Mouse (Mus musculus): ENCODE data around the gene Kcnj9. TPM values are rescaled to one million over a fixed set of nuclear protein-coding genes. Genes with fewer than 3 reads are reported as not detected.

The Kcnj9 gene
- polyA plus RNA-seq, 1 experiment: 1.5 TPM

DNA sequence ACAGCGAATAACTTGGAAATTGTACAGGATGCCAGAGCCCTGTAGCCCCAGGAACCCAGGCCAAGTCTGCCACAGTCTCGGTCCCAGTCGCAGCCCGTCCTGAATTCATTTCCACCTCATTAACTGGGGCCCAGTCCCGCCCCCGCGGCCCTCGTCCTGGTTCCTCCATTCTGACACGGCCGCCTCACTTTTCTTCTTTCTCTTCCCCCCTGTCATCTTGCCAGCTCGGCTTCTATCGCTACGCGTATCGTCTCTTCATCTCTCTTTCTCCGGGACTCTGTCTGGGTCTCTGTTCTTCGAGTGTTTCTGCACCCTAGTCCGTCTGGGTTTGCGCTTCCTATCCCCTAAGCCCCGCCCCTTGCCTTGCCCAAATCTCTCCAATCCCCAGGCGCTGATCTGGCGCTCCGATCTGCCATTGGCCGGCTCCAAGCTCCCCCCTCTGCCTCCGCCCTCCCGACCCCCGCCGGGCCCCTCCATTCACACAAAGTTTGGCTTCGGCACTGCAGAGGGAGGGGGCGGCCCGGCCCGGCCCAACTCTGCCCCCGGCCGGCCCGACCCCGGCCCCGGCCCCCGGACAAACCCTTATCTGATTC is 11.7 kb upstream of the Kcnj9 start, which contains the start of gene Kcnj10:
Gene Kcnj10, plus strand, starts transcription at position 482 of the 593 bp plus-strand sequence.
- peaks cover 3% of the 10 kb centered on the region for H3K4me1 ChIP-seq (replicated peaks; ENCODE audit: control insufficient read depth, insufficient read depth, low read length)
- TF ChIP-seq POLR2A (IDR thresholded peaks at IDR 0.05; ENCODE audit: control insufficient read depth, extremely low read depth, insufficient read depth, low read length, poor library complexity) (no peak), CTCF (IDR thresholded peaks at IDR 0.05; ENCODE audit: borderline replicate concordance, control insufficient read depth, extremely low read depth, insufficient read depth, low read length, poor library complexity) (no peak)
- DNase-seq: peak; percentile 81
- no peaks in the 10 kb centered on the region for H3K36me3 ChIP-seq (ENCODE audit: control insufficient read depth, insufficient read depth, low read length)
- WGBS: 3% methylated on average over 38 of the region's 38 CpGs
- no peak within 1 kb of the TSS for H3K27ac ChIP-seq (ENCODE audit: control insufficient read depth, insufficient read depth, low read length)
- peak within 1 kb of the TSS; percentile 7 for H3K4me3 ChIP-seq (ENCODE audit: control insufficient read depth, insufficient read depth, low read length)
- peaks cover 7% of the 10 kb centered on the region; the same call in 1 of the 2 replicates for H3K27me3 ChIP-seq (ENCODE audit: control insufficient read depth, insufficient read depth, low read length)

DNA sequence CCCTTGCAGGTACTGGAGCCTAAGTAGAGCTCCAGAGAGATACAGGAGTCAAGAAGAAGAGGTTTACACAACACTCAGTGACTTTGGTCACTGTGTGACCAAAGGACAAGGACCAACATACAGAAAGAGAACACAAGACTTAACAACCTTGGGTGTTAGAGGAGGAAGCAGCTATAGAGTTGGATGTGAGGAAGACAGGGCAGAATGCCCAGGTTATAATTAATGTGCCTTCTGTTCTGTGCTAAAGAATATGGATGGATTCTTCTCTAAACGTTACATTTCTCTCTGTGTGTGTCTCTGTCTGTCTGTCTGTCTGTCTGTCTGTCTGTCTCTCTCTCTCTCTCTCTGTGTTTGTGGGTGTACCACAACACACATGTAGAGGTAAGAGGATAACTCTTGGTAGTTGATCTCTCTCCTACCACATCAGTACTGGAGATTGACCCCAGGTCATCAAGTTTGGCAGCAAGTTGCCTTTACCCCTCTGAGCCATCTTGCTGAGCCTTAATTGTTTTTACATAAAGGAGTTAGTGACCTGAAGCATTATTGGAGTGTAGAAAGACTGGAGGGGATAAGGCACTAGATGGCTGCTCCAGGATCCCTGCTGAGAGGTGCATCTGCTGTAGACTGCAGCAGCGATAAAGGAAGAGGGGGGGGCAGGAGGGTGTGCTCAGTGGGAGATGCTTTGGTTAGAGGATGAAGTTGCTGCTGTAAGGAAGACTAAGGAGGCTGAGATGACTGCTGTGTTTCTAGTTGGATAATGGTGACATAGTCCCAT is 8.5 kb upstream of the Kcnj9 start:
- TF ChIP-seq POLR2A (IDR thresholded peaks at IDR 0.05; ENCODE audit: control insufficient read depth, extremely low read depth, insufficient read depth, low read length, poor library complexity): no peak
- DNase-seq: no peak
- no peak overlapping the region for H3K27ac ChIP-seq (ENCODE audit: control insufficient read depth, insufficient read depth, low read length)
- 69% methylated on average over 2 of the region's 2 CpGs for WGBS
- H3K4me1 ChIP-seq (replicated peaks; ENCODE audit: control insufficient read depth, insufficient read depth, low read length): peaks cover 3% of the 10 kb centered on the region
- H3K36me3 ChIP-seq (ENCODE audit: control insufficient read depth, insufficient read depth, low read length): no peaks in the 10 kb centered on the region
- peaks cover 7% of the 10 kb centered on the region; the same call in 1 of the 2 replicates for H3K27me3 ChIP-seq (ENCODE audit: control insufficient read depth, insufficient read depth, low read length)
- no peak overlapping the region for H3K4me3 ChIP-seq (ENCODE audit: control insufficient read depth, insufficient read depth, low read length)

DNA sequence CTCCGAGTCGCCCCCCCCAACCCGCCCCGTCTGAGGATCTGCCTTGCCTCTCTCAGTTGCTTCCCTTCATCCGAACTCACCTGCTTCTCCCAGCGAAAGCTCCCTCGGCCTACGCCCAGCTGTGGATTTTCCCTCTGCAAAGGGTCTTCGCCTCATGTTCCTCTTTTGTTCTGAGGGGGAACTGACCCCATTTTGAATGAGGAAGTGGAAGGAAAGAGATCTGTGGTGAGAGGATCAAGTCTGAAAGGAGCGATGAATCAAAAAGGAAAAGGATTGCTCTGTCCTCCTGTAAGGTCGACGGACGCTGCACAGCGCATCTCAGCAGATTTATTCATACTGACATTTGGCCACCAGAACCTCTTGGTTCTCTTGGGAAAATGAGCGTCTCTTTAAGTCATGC is 6.7 kb upstream of the Kcnj9 start:
- no peak overlapping the region for H3K4me3 ChIP-seq (ENCODE audit: control insufficient read depth, insufficient read depth, low read length)
- peaks cover 3% of the 10 kb centered on the region for H3K4me1 ChIP-seq (replicated peaks; ENCODE audit: control insufficient read depth, insufficient read depth, low read length)
- no peak overlapping the region for H3K27ac ChIP-seq (ENCODE audit: control insufficient read depth, insufficient read depth, low read length)
- H3K36me3 ChIP-seq (ENCODE audit: control insufficient read depth, insufficient read depth, low read length): no peaks in the 10 kb centered on the region
- TF ChIP-seq CTCF (IDR thresholded peaks at IDR 0.05; ENCODE audit: borderline replicate concordance, control insufficient read depth, extremely low read depth, insufficient read depth, low read length, poor library complexity): no peak
- TF ChIP-seq POLR2A (IDR thresholded peaks at IDR 0.05; ENCODE audit: control insufficient read depth, extremely low read depth, insufficient read depth, low read length, poor library complexity): no peak
- DNase-seq: no peak
- H3K27me3 ChIP-seq (ENCODE audit: control insufficient read depth, insufficient read depth, low read length): no peaks in the 10 kb centered on the region; the same call in 1 of the 2 replicates
- WGBS: 32% methylated on average over 15 of the region's 15 CpGs

DNA sequence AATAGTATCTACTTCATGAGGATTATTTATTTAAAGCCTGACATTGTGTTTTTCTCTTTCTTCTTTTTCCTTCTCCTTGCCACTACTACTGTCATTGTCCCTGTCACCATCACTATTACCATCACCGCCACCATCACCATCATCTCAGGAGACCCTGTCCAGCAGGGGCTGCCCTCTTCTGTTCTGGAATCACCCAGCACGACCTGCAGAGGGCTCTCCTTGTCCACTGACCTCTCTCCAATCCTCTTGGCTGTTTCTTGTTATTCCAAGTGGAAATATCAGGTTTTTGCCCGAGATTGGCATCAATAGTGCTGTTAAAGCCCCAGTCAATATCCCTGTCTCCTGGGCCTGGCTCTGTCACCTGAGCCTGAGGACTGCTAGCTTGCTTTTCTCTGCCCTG is 4.4 kb upstream of the Kcnj9 start:
- Histone ChIP-seq H3K27me3 (ENCODE audit: control insufficient read depth, insufficient read depth, low read length) (peaks cover 2% of the 10 kb centered on the region; the same call in 1 of the 2 replicates), H3K4me3 (ENCODE audit: control insufficient read depth, insufficient read depth, low read length) (no peak overlapping the region), H3K27ac (ENCODE audit: control insufficient read depth, insufficient read depth, low read length) (no peak overlapping the region), H3K36me3 (ENCODE audit: control insufficient read depth, insufficient read depth, low read length) (no peaks in the 10 kb centered on the region), H3K4me1 (replicated peaks; ENCODE audit: control insufficient read depth, insufficient read depth, low read length) (no peaks in the 10 kb centered on the region)
- WGBS: 50% methylated on average over 3 of the region's 3 CpGs
- TF ChIP-seq POLR2A (IDR thresholded peaks at IDR 0.05; ENCODE audit: control insufficient read depth, extremely low read depth, insufficient read depth, low read length, poor library complexity) (no peak), CTCF (IDR thresholded peaks at IDR 0.05; ENCODE audit: borderline replicate concordance, control insufficient read depth, extremely low read depth, insufficient read depth, low read length, poor library complexity) (no peak)
- DNase-seq: no peak

DNA sequence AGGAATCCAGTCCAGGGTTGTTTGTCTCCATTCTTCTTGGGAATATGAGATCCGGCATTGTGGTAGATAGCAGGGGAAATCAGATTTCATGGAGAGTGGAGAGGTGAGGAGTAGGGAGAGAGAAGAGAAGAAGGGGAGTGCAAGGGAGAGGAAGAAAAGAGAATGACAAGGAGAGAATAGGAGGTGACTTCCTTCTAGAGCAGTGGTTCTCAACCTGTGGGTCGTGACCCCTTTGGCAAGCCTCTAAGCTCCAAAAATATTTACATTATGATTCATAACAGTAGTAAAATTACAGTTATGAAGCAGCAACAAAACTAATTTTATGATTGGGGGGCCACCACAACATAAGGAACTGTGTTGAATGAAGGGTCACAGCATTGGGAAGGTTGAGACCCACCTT is 3.8 kb upstream of the Kcnj9 start:
- 91% methylated on average over 2 of the region's 2 CpGs for WGBS
- H3K27me3 ChIP-seq (ENCODE audit: control insufficient read depth, insufficient read depth, low read length): peaks cover 2% of the 10 kb centered on the region; the same call in 1 of the 2 replicates
- H3K27ac ChIP-seq (ENCODE audit: control insufficient read depth, insufficient read depth, low read length): no peak overlapping the region
- TF ChIP-seq POLR2A (IDR thresholded peaks at IDR 0.05; ENCODE audit: control insufficient read depth, extremely low read depth, insufficient read depth, low read length, poor library complexity) (no peak), CTCF (IDR thresholded peaks at IDR 0.05; ENCODE audit: borderline replicate concordance, control insufficient read depth, extremely low read depth, insufficient read depth, low read length, poor library complexity) (no peak)
- no peak overlapping the region for H3K4me3 ChIP-seq (ENCODE audit: control insufficient read depth, insufficient read depth, low read length)
- DNase-seq: no peak
- no peaks in the 10 kb centered on the region for H3K36me3 ChIP-seq (ENCODE audit: control insufficient read depth, insufficient read depth, low read length)
- no peaks in the 10 kb centered on the region for H3K4me1 ChIP-seq (replicated peaks; ENCODE audit: control insufficient read depth, insufficient read depth, low read length)

DNA sequence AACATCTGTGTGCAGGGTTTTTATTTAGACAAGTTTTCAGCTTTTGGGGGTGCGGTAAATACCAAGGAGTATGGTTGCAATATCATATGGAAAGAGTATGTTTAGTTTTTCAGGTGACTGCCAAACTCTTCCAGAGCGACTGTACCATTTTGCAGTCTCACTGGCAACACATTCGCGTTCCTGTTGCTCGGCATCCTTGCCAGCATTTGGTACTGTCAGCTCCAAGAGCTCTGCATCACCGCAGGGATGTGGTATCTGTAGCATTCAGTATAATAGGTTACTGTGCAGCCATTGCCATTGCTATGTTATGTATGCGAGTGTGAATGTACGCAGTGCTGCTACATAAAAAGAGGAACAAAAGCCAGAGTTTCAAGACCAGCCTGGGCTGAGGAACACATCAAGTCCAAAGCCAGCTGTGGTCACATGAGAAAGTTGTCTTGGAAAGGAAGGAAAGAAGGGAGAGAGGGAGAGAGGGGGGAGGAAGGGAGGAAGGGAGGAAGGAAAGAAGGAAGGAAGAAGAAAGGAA is 2.4 kb upstream of the Kcnj9 start:
- Histone ChIP-seq H3K36me3 (ENCODE audit: control insufficient read depth, insufficient read depth, low read length) (no peaks in the 10 kb centered on the region), H3K4me1 (replicated peaks; ENCODE audit: control insufficient read depth, insufficient read depth, low read length) (0 out of 2 replicates have a peak, but pooled peaks cover under 1% of the 10 kb centered on the region), H3K27ac (ENCODE audit: control insufficient read depth, insufficient read depth, low read length) (no peak overlapping the region), H3K27me3 (ENCODE audit: control insufficient read depth, insufficient read depth, low read length) (peaks cover 2% of the 10 kb centered on the region; the same call in 1 of the 2 replicates), H3K4me3 (ENCODE audit: control insufficient read depth, insufficient read depth, low read length) (no peak overlapping the region)
- 56% methylated on average over 8 of the region's 8 CpGs for WGBS
- TF ChIP-seq CTCF (IDR thresholded peaks at IDR 0.05; ENCODE audit: borderline replicate concordance, control insufficient read depth, extremely low read depth, insufficient read depth, low read length, poor library complexity) (no peak), POLR2A (IDR thresholded peaks at IDR 0.05; ENCODE audit: control insufficient read depth, extremely low read depth, insufficient read depth, low read length, poor library complexity) (no peak)
- DNase-seq: no peak
